Mouse (Mus musculus) CH12.LX (cell line): ENCODE measurements around the gene Nhlrc4. TPM values are rescaled to one million over a fixed set of nuclear protein-coding genes. Genes with fewer than 3 reads are reported as not detected.

ENCODE experiments used
- DNase-seq: peaks from one replicate; pipeline ENCODE4 v3.0.0-alpha.2; 2013; ENCODE audit errors: extremely low read depth
- H3K27ac ChIP-seq: 2 replicates; pipeline ENCODE4 v1.5.1; 2012; ENCODE audit warnings: low read depth, mild to moderate bottlenecking, control low read depth, moderate library complexity; ENCODE audit not compliant: insufficient read depth
- H3K27me3 ChIP-seq: replicated peaks from 2 replicates; pipeline ENCODE3; 2012; ENCODE audit warnings: inconsistent platforms
- H3K36me3 ChIP-seq, 2 experiments: replicated peaks in 1 of 2; 2 replicates each; pipeline versions ENCODE3 to v1.6.1; 2012; ENCODE audit warnings: inconsistent platforms in 1 of 2, low read length in 1 of 2, mild to moderate bottlenecking in 1 of 2, mixed read lengths in 1 of 2, moderate library complexity in 1 of 2; ENCODE audit not compliant: control insufficient read depth in 1 of 2, insufficient read depth in 1 of 2
- H3K4me1 ChIP-seq, 2 experiments: 2 replicates each; pipeline ENCODE4 v1.6.1; 2012; ENCODE audit warnings: inconsistent platforms in 1 of 2, moderate library complexity in 1 of 2; ENCODE audit not compliant: insufficient read depth in 2 of 2, control insufficient read depth in 1 of 2
- H3K4me2 ChIP-seq: 2 replicates; pipeline ENCODE4 v1.6.1; 2012; ENCODE audit warnings: low read depth, mild to moderate bottlenecking, control low read depth; ENCODE audit not compliant: poor library complexity, insufficient read depth, severe bottlenecking
- H3K4me3 ChIP-seq, 3 experiments: fragments of 150-350 bp in 1 of 3; sonication (generic) in 1 of 3; replicated peaks in 1 of 3; 2 replicates each; pipeline versions ENCODE3 to v1.5.1; 2011 to 2012; ENCODE audit warnings: low read depth in 2 of 3, low read length in 2 of 3, mild to moderate bottlenecking in 2 of 3, moderate library complexity in 2 of 3, control low read depth in 1 of 3, improper control_type of control experiment in 1 of 3, inconsistent platforms in 1 of 3, mixed read lengths in 1 of 3; ENCODE audit not compliant: poor library complexity in 1 of 3
- H3K79me2 ChIP-seq: replicated peaks from 2 replicates; pipeline ENCODE4 v1.6.1; 2012; ENCODE audit warnings: mild to moderate bottlenecking, moderate library complexity; ENCODE audit not compliant: control insufficient read depth, poor library complexity, insufficient read depth, severe bottlenecking; ENCODE audit errors: extremely low read depth
- H3K9ac ChIP-seq: 2 replicates; pipeline ENCODE4 v1.6.1; 2012; ENCODE audit warnings: low read depth, mild to moderate bottlenecking, control low read depth, moderate library complexity; ENCODE audit not compliant: insufficient read depth
- H3K9me3 ChIP-seq: replicated peaks from 2 replicates; pipeline ENCODE3; 2012; ENCODE audit warnings: low read length, inconsistent platforms, mixed read lengths
- BHLHE40 ChIP-seq: IDR thresholded peaks from 2 replicates; pipeline ENCODE4 v1.6.1; 2011; ENCODE audit warnings: mild to moderate bottlenecking, low read depth, low read length, improper control_type of control experiment
- E2F4 ChIP-seq: IDR thresholded peaks from 2 replicates; pipeline ENCODE4 v1.6.1; 2011; ENCODE audit warnings: low read depth, low read length, improper control_type of control experiment; ENCODE audit not compliant: insufficient replicate concordance
- EP300 ChIP-seq: IDR thresholded peaks from 2 replicates; pipeline ENCODE4 v1.6.1; 2011; ENCODE audit warnings: low read length, improper control_type of control experiment
- HCFC1 ChIP-seq: IDR thresholded peaks from 2 replicates; pipeline ENCODE4 v1.6.1; 2012; ENCODE audit warnings: low read depth, mild to moderate bottlenecking, inconsistent platforms, low read length, improper control_type of control experiment
- IRF4 ChIP-seq: IDR thresholded peaks from 2 replicates; pipeline ENCODE4 v1.6.1; 2014; ENCODE audit warnings: low read depth, mild to moderate bottlenecking, inconsistent platforms, low read length, improper control_type of control experiment
- JUND ChIP-seq: conservative IDR thresholded peaks from 2 replicates; pipeline ENCODE4 v1.6.1; 2011; ENCODE audit warnings: low read depth, low read length, improper control_type of control experiment
- KAT2A ChIP-seq: IDR thresholded peaks from 2 replicates; pipeline ENCODE4 v1.6.1; 2012; ENCODE audit warnings: low read length, improper control_type of control experiment, inconsistent platforms; ENCODE audit not compliant: insufficient replicate concordance
- MAFK ChIP-seq: IDR thresholded peaks from 2 replicates; pipeline ENCODE4 v1.6.1; 2011; ENCODE audit warnings: low read length, improper control_type of control experiment; ENCODE audit not compliant: insufficient replicate concordance
- MAX ChIP-seq: IDR thresholded peaks from 2 replicates; pipeline ENCODE4 v1.6.1; 2011; ENCODE audit warnings: low read length, improper control_type of control experiment
- MAZ ChIP-seq: IDR thresholded peaks from 2 replicates; pipeline ENCODE4 v1.6.1; 2012; ENCODE audit warnings: low read depth, mild to moderate bottlenecking, inconsistent platforms, low read length, improper control_type of control experiment, moderate library complexity
- MXI1 ChIP-seq: IDR thresholded peaks from 2 replicates; pipeline ENCODE4 v1.6.1; 2011; ENCODE audit warnings: mild to moderate bottlenecking, low read depth, low read length, improper control_type of control experiment
- MYC ChIP-seq: IDR thresholded peaks from 2 replicates; pipeline ENCODE4 v1.6.1; 2011; ENCODE audit warnings: low read depth, mild to moderate bottlenecking, improper control_type of control experiment, low read length
- NELFE ChIP-seq: IDR thresholded peaks from 2 replicates; pipeline ENCODE4 v1.6.1; 2011; ENCODE audit warnings: low read depth, low read length, improper control_type of control experiment
- PAX5 ChIP-seq: IDR thresholded peaks from 2 replicates; pipeline ENCODE4 v1.6.1; 2012; ENCODE audit warnings: low read length, inconsistent platforms, mixed read lengths
- POLR2A ChIP-seq: IDR thresholded peaks from 2 replicates; pipeline ENCODE4 v1.6.1; 2011; ENCODE audit warnings: low read depth, mild to moderate bottlenecking, improper control_type of control experiment, low read length
- POLR2AphosphoS2 ChIP-seq: IDR thresholded peaks from 2 replicates; pipeline ENCODE4 v1.6.1; 2011; ENCODE audit warnings: low read depth, low read length, improper control_type of control experiment
- RAD21 ChIP-seq: IDR thresholded peaks from 2 replicates; pipeline ENCODE4 v1.6.1; 2011; ENCODE audit warnings: low read depth, mild to moderate bottlenecking, low read length, improper control_type of control experiment, moderate library complexity
- RCOR1 ChIP-seq: conservative IDR thresholded peaks from 2 replicates; pipeline ENCODE4 v1.6.1; 2012; ENCODE audit warnings: low read depth, mild to moderate bottlenecking, inconsistent platforms, low read length, improper control_type of control experiment
- SIN3A ChIP-seq: IDR thresholded peaks from 2 replicates; pipeline ENCODE4 v1.6.1; 2012; ENCODE audit warnings: low read length, improper control_type of control experiment, inconsistent platforms
- TBP ChIP-seq: conservative IDR thresholded peaks from 2 replicates; pipeline ENCODE4 v1.6.1; 2011; ENCODE audit warnings: low read depth, low read length, improper control_type of control experiment
- TCF12 ChIP-seq: IDR thresholded peaks from 2 replicates; pipeline ENCODE4 v1.6.1; 2014; ENCODE audit warnings: low read depth, mild to moderate bottlenecking, inconsistent platforms, low read length, improper control_type of control experiment
- UBTF ChIP-seq: IDR thresholded peaks from 2 replicates; pipeline ENCODE4 v1.6.1; 2012; ENCODE audit warnings: low read depth, mild to moderate bottlenecking, inconsistent platforms, low read length, improper control_type of control experiment, moderate library complexity
- USF1 ChIP-seq: IDR thresholded peaks from 2 replicates; pipeline ENCODE4 v1.6.1; 2014; ENCODE audit warnings: low read depth, mild to moderate bottlenecking, inconsistent platforms, low read length, improper control_type of control experiment
- ZKSCAN1 ChIP-seq: IDR thresholded peaks from 2 replicates; pipeline ENCODE4 v1.6.1; 2012; ENCODE audit warnings: low read depth, inconsistent platforms, low read length, improper control_type of control experiment, borderline replicate concordance
- ZMIZ1 ChIP-seq: IDR thresholded peaks from 2 replicates; pipeline ENCODE4 v1.6.1; 2012; ENCODE audit warnings: low read depth, mild to moderate bottlenecking, inconsistent platforms, low read length, improper control_type of control experiment
- dilution Hi-C: fragments of 300-500 bp; cut with MboI; formaldehyde crosslinking; loops from 2 replicates; pipeline ENCODE4 v1.14.3; 2020; ENCODE audit warnings: low sequenced_read_pairs; ENCODE audit not compliant: extremely low pct_unique_long_range_greater_than_20kb, extremely low pct_ligation_motif_present
- in situ Hi-C: fragments of 300-500 bp; cut with MboI; formaldehyde crosslinking; loops from 3 replicates; pipeline ENCODE4 v1.14.3; 2019; ENCODE audit warnings: low sequenced_read_pairs, low pct_ligation_motif_present, low pct_unique_long_range_greater_than_20kb, mixed read lengths
- polyA plus RNA-seq: library from polyadenylated mRNA; unstranded; fragments of >175 nt; gene quantifications from 2 replicates; pipeline ENCODE4 v1.2.1, GENCODE M21; 2012; ENCODE audit warnings: low read depth; ENCODE audit not compliant: insufficient read length
- total RNA-seq, 2 experiments: library from RNA; depleted of rRNA; stranded (reverse); fragments of 300-350 nt in 1 of 2; fragments of >200 nt in 1 of 2; gene quantifications; 2 replicates each; pipeline ENCODE4 v1.2.3; 2012 to 2014

Gene Nhlrc4
- total and polyA plus RNA-seq, 3 experiments, result not detected

GRCm38 (mm10) chr17:25948051-25948450, 3.3 kb upstream of the Nhlrc4 start:
- H3K4me1 ChIP-seq, result peaks cover 2 to 7% of the 10 kb centered on the region in 2 experiments; a peak in 2 of 4 replicates
- peaks cover 62% of the 10 kb centered on the region for H3K27me3 ChIP-seq
- no peak for DNase-seq
- no peak overlapping the region for H3K9ac ChIP-seq
- TF ChIP-seq POLR2AphosphoS2 (no peak), MAFK (no peak), TBP (no peak), NELFE (no peak), MAX (no peak), PAX5 (no peak), BHLHE40 (no peak), ZKSCAN1 (no peak), E2F4 (no peak), RAD21 (no peak), USF1 (no peak), ZMIZ1 (no peak), JUND (no peak), MXI1 (no peak)
- no peaks in the 10 kb centered on the region for H3K36me3 ChIP-seq
- in situ Hi-C loops, result no loop called here
- H3K27ac ChIP-seq, result no peak overlapping the region
- no peak overlapping the region for H3K4me2 ChIP-seq
- H3K79me2 ChIP-seq, result no peaks in the 10 kb centered on the region
- dilution Hi-C loops, result no loop called here
- no peaks in the 10 kb centered on the region for H3K9me3 ChIP-seq
- H3K4me3 ChIP-seq, result no peak overlapping the region

- H3K9me3 ChIP-seq, result no peaks in the 10 kb centered on the region
- no peak overlapping the region for H3K27ac ChIP-seq
- DNase-seq, result no peak
- dilution Hi-C loops, result no loop called here
- H3K27me3 ChIP-seq, result peaks cover 58% of the 10 kb centered on the region
- TF ChIP-seq NELFE, result no peak
- TF ChIP-seq E2F4, result no peak
- no peak for TF ChIP-seq MAX
- no peak for TF ChIP-seq MYC
- no peak for TF ChIP-seq RAD21
- TF ChIP-seq KAT2A, result no peak
- no peak for TF ChIP-seq JUND
- no peak for TF ChIP-seq MAZ
- TF ChIP-seq HCFC1, result no peak
- no peak for TF ChIP-seq MXI1
- TF ChIP-seq UBTF, result no peak
- no peak for TF ChIP-seq SIN3A
- no peak for TF ChIP-seq EP300
- no peak for TF ChIP-seq POLR2A
- TF ChIP-seq RCOR1, result no peak
- TF ChIP-seq TCF12, result no peak
- TF ChIP-seq ZMIZ1, result no peak
- TF ChIP-seq IRF4, result no peak
- TF ChIP-seq POLR2AphosphoS2, result no peak
- H3K4me3 ChIP-seq, result no peak overlapping the region
- no peak overlapping the region for H3K9ac ChIP-seq
- in situ Hi-C loops, result no loop called here
- H3K4me2 ChIP-seq, result no peak overlapping the region
- H3K4me1 ChIP-seq, result peaks cover 6 to 12% of the 10 kb centered on the region in 2 experiments; a peak in 3 of 4 replicates
- H3K79me2 ChIP-seq, result no peaks in the 10 kb centered on the region
- no peaks in the 10 kb centered on the region for H3K36me3 ChIP-seq
Observed at GRCm38 (mm10) chr17:25947576-25947975, 2.8 kb upstream of the Nhlrc4 start.
